Mouse (Mus musculus) midbrain, embryonic 10.5 days (tissue): ENCODE measurements around the gene Bco1. TPM values are rescaled to one million over a fixed set of nuclear protein-coding genes. Genes with fewer than 3 reads are reported as not detected.

Experiments
- DNase-seq: peaks from one replicate; pipeline ENCODE4 v3.0.0-alpha.2; 2017; ENCODE audit warnings: low spot score
- H3K27ac ChIP-seq: fragments of 300-500 bp; sonication (generic); replicated peaks from 2 replicates; pipeline ENCODE4 v1.5.1; 2016; ENCODE audit warnings: mild to moderate bottlenecking
- H3K27me3 ChIP-seq: fragments of 300-500 bp; sonication (generic); 2 replicates; pipeline ENCODE4 v1.6.1; 2016; ENCODE audit warnings: low read depth, mild to moderate bottlenecking; ENCODE audit not compliant: poor library complexity, severe bottlenecking
- H3K36me3 ChIP-seq: fragments of 300-500 bp; sonication (generic); 2 replicates; pipeline ENCODE4 v1.6.1; 2016; ENCODE audit warnings: mild to moderate bottlenecking, moderate library complexity
- H3K4me1 ChIP-seq: fragments of 300-500 bp; sonication (generic); 2 replicates; pipeline ENCODE4 v1.6.1; 2016
- H3K4me3 ChIP-seq: fragments of 300-500 bp; sonication (generic); 2 replicates; pipeline ENCODE4 v1.5.1; 2016; ENCODE audit warnings: mild to moderate bottlenecking, moderate library complexity
- H3K9me3 ChIP-seq: fragments of 300-500 bp; sonication (generic); replicated peaks from 2 replicates; pipeline ENCODE4 v1.6.1; 2016; ENCODE audit warnings: mild to moderate bottlenecking
- WGBS: fragments of 180-500 bp; shearing (Covaris S2); methylation state at CpG from one replicate; pipeline ENCODE4 v1.1.7; 2016; 5-methylcytosine and 5-hydroxymethylcytosine counted together
- polyA plus RNA-seq: library from polyadenylated mRNA; unstranded; fragments of >200 nt; fragmentation: Nextera tagmentation; extraction: Ambion mirVana; gene quantifications from 2 replicates; pipeline ENCODE4 v1.2.1, GENCODE M21; 2016

The Bco1 gene
- polyA plus RNA-seq = 0.05 and 0.10 TPM in 2 replicates

DNA sequence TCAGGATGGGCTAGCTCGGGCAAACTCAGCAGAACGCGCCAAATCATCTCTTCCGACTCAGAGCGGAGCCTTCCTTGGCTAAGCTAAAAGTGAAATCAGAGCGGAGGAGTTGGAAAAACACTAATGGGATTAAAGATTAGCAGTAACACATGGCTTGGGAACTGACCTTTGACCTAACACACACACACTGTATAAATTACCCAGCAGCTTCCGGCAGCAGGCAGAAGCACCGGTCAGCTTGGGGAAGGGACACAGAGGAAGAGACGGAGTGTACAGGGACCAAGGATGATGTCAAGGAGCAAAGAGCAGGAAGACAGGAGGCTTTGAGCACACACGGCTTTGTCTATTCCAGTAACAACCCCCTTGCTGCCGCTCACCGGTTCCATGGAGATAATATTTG lies at the start of gene Bco1:
Gene Bco1, plus strand, starts transcription at position 208 of the 400 bp plus-strand sequence.
- no peaks in the 10 kb centered on the region for H3K36me3 ChIP-seq
- WGBS = 60% methylated on average over 12 of the region's 12 CpGs
- 0 out of 2 replicates have a peak within 1 kb of the TSS, but pooled peaks have one; percentile 23 for H3K27ac ChIP-seq
- H3K4me1 ChIP-seq = peaks cover 20% of the 10 kb centered on the region
- peak; percentile 22 for DNase-seq
- no peaks in the 10 kb centered on the region for H3K27me3 ChIP-seq
- H3K4me3 ChIP-seq = no peak within 1 kb of the TSS
- H3K9me3 ChIP-seq = no peaks in the 10 kb centered on the region; the same call in 1 of the 2 replicates

DNA sequence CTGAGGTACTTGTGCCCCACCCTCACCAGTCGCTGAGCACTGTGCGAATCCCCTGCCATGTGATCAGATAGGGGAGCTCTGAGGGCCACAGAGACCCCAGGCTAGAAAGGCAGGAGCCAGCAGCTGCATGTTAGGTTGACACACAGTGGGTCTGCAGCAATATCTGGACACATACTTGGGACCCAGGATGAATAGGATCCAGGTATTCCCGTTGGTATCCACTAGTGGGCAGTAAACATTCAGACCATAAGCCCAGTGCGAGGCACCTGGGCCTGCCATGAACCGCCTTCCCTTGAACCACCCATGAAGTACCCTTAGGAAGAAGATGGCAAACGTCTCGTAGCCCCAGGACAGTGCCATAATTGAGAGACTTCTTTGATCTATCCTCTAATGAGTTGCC lies 46.2 kb upstream of the Bco1 start:
- no peaks in the 10 kb centered on the region for H3K9me3 ChIP-seq
- H3K36me3 ChIP-seq = no peaks in the 10 kb centered on the region
- no peak overlapping the region for H3K4me3 ChIP-seq
- H3K27me3 ChIP-seq = no peaks in the 10 kb centered on the region
- H3K4me1 ChIP-seq = 0 out of 2 replicates have a peak, but pooled peaks cover 3% of the 10 kb centered on the region
- DNase-seq = no peak
- 67% methylated on average over 7 of the region's 7 CpGs for WGBS
- H3K27ac ChIP-seq = no peak overlapping the region

DNA sequence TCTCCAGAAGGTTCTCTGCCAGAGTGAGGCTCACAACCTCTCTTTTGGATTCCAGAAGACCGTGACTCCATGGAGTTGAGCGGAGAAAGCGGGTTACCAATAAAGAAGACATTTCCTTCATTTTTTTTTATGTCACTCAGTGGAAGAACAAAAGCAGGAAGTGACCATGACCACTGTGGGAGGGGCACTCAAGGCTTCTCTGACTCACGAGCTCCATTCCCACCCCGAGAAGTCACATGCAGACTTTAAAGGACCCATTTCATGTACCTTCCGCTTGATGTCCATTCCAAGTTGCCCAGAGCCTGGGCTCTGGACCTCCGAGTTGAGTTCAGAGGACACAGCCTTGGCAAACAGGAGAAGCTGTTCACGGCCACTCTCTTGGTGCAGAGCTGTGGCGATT lies 44.9 kb upstream of the Bco1 start:
- no peaks in the 10 kb centered on the region for H3K9me3 ChIP-seq
- H3K4me1 ChIP-seq = 0 out of 2 replicates have a peak, but pooled peaks cover 3% of the 10 kb centered on the region
- no peak overlapping the region for H3K27ac ChIP-seq
- H3K36me3 ChIP-seq = no peaks in the 10 kb centered on the region
- H3K27me3 ChIP-seq = no peaks in the 10 kb centered on the region
- DNase-seq = no peak
- no peak overlapping the region for H3K4me3 ChIP-seq
- 94% methylated on average over 9 of the region's 9 CpGs for WGBS

DNA sequence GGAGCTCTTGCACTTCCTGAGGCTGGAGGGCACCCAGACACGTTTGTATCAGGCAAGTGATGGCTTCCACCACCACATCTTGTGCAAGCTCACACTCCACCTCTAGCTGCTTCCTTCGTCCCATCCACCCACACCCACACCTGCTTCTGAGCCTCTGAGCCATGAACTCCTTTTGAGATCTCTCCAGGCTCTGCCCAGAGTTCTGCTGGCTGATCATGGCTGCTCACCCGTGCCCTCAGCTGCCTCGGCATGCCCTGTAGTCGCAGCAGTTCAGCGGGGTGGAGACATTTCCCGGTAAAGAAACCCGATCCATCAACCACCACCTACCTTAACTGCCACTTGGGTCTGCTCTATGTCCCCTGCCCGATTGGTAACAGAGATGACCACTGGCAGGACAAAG lies 44.3 kb upstream of the Bco1 start:
- WGBS = 74% methylated on average over 9 of the region's 9 CpGs
- DNase-seq = no peak
- no peaks in the 10 kb centered on the region for H3K36me3 ChIP-seq

DNA sequence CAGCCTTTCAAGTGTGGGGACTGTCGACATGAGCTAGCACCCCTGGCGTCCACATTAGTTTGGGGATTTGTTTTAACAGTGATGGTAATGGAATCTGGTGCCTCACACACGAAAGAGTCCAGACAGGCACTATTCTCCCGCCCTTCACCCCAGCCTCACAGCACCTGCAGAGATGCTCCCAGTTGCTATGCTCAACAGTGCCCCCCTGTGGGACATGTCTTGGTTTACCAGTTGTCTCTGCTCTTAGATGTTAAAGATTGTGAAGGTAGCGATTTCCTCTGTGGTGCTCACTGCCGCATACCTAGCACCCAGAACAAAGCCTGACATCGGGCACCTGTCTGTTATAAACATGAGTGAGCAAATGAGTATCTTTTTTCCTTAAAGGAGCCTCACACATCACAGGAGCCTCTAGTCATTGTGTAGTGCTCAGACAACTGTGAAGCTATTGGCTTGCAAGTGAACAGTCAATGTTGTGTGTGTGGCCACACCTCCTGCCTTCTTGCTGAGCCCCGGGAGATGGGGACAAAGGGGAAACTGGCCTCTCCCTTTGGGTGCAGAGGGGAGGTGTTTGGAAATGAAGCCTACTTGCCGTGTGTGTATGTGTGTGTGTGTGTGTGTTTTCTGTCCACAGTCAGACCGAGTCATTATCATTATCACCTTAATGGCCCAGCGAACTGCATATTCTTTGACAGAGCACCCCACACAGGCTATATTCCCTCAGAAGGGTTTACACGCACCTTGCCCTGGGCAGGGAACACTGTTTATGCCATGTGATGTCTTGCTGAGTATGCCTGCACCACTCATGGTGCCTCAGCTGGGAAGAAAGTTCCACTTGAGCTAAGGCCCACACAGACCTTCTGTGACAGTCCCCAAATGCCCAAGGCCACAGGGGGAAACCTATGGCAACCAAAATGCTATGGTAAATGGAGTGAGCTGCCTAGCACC lies 42.2 kb upstream of the Bco1 start:
- peak; percentile 25 for DNase-seq
- Histone ChIP-seq H3K4me1 (0 out of 2 replicates have a peak, but pooled peaks cover 8% of the 10 kb centered on the region), H3K9me3 (no peaks in the 10 kb centered on the region), H3K36me3 (no peaks in the 10 kb centered on the region), H3K27me3 (no peaks in the 10 kb centered on the region), H3K4me3 (no peak overlapping the region), H3K27ac (no peak overlapping the region)
- 73% methylated on average over 12 of the region's 12 CpGs for WGBS

More for the DNA sequence above, 44.3 kb upstream of the Bco1 start:
- no peaks in the 10 kb centered on the region for H3K9me3 ChIP-seq
- H3K4me1 ChIP-seq = 0 out of 2 replicates have a peak, but pooled peaks cover 5% of the 10 kb centered on the region
- no peaks in the 10 kb centered on the region for H3K27me3 ChIP-seq
- H3K4me3 ChIP-seq = no peak overlapping the region
- no peak overlapping the region for H3K27ac ChIP-seq

DNA sequence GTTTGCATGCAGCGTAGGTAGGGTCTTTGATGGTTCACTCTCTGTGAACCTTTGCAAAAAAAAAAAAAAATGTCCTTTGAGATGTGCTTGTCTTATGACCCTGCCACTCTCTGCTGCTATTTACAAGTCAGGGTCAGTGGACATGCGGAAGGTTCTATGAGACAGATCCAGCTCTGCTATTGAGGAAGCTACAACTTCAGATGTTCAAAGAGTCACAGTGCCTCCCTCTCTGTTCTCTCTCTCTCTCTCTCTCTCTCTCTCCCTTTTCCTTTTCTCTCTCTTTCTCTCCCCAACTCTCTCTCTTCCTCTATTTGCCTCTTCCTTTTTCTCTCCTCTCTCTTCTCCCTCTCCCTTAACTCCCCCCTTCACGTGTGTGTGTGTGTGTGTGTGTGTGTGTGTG lies 41.5 kb upstream of the Bco1 start:
- 0 out of 2 replicates have a peak, but pooled peaks cover 8% of the 10 kb centered on the region for H3K4me1 ChIP-seq
- no peak for DNase-seq
- H3K36me3 ChIP-seq = no peaks in the 10 kb centered on the region
- no peak overlapping the region for H3K27ac ChIP-seq
- H3K9me3 ChIP-seq = no peaks in the 10 kb centered on the region
- 78% methylated on average over 3 of the region's 3 CpGs for WGBS
- H3K27me3 ChIP-seq = no peaks in the 10 kb centered on the region
- H3K4me3 ChIP-seq = no peak overlapping the region

DNA sequence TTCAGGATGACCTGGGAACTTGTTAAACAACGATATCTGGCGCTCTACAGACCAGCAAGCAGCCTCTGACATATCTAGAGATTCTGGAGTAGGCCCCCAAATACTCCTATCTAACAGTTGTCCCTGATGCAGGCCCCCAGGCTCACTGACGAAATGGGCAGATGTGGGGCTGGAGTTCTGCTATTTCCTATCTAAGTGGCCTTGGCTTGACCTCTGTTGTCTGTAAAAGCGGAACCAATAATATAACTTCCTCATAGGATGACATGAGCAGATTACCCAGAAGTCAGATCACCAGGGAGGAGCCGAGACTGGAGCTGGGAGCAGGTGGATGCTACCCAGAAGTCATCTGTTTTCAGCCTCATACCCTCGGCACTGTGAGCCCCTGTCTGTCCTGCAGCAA lies 40.6 kb upstream of the Bco1 start:
- H3K27me3 ChIP-seq = no peaks in the 10 kb centered on the region
- no peak for DNase-seq
- no peak overlapping the region for H3K27ac ChIP-seq
- no peaks in the 10 kb centered on the region for H3K9me3 ChIP-seq
- H3K4me1 ChIP-seq = 0 out of 2 replicates have a peak, but pooled peaks cover 8% of the 10 kb centered on the region
- 81% methylated on average over 6 of the region's 6 CpGs for WGBS
- H3K36me3 ChIP-seq = no peaks in the 10 kb centered on the region
- no peak overlapping the region for H3K4me3 ChIP-seq

DNA sequence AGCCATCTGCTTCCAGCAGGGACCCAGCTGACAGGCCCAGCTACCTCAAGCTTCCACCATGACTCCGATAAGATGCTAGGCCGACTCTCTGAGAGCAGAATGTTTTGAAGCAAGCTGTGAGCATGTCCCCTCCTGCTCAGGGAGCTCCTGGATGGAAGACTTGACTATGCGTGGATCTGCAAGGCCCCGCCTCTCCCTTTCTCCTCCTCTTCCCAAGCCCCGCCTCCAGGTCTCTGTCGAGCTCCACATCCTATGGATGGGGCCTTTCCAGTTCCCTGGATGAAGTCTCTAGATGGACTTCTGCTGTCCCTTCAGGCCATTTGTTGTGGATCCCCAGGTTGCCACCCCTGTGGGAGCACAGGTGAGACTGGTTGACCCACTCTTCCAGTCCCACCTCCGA lies 36.6 kb upstream of the Bco1 start:
- no peak for DNase-seq
- Histone ChIP-seq H3K27ac (no peak overlapping the region), H3K4me3 (no peak overlapping the region), H3K27me3 (no peaks in the 10 kb centered on the region), H3K36me3 (no peaks in the 10 kb centered on the region), H3K9me3 (peaks cover 6% of the 10 kb centered on the region; the same call in 1 of the 2 replicates), H3K4me1 (peaks cover 10% of the 10 kb centered on the region)
- 67% methylated on average over 7 of the region's 7 CpGs for WGBS

DNA sequence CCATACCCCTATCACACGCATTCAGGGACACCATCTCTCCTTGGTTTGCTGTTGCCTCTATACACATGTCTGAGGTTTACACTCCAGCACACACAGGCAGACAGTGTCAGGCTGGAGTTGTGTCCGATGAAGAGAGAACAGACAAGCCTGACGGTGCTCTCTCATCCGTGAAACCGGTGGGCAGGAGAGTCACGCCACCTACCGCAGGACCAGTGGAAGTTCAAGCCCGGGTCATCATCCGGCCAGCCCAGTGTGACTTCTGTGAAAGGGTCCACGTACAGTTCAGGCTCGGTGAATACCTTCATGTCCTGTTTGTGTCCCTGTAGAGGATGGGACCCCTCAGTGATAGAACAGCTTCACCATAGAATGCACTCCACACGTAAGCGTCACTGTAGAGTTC lies 35.3 kb upstream of the Bco1 start:
- 79% methylated on average over 13 of the region's 13 CpGs for WGBS
- DNase-seq = no peak

DNA sequence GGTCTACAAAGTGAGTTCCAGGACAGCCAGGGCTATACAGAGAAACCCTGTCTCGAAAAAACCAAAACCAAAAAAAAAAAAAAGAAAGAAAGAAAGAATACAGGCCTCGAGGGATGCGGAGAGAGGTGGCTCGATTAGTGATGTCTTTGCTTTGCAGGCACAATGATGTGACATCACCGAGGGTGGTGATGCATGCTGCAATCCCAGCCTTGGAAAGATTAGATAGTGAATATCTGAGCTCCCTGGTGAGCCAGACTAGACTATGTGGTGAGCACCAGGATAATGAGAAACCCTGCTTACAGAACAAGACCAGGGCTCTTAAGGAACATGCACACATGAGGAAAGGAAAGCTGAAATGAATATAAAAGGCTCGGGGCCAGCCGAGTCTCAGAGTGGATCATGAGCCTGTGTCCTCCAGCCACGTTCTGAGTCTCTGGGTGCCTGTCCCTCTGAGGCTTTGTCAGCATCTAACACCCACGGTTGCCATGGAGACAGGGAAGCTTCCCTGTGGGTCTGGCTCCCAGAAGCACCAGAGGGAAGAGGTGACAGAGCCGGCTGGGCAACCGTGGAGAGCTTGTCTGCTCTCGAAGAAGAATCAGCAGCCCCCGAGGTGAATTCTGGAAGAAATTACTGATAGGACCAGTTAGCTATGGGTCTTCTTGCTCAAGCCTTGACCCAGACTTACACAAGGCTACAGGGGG lies 34.3 kb upstream of the Bco1 start:
- Histone ChIP-seq H3K27ac (no peak overlapping the region), H3K9me3 (peaks cover 6% of the 10 kb centered on the region; the same call in 1 of the 2 replicates), H3K36me3 (no peaks in the 10 kb centered on the region), H3K27me3 (no peaks in the 10 kb centered on the region), H3K4me3 (no peak overlapping the region), H3K4me1 (peaks cover 8% of the 10 kb centered on the region)
- 64% methylated on average over 13 of the region's 13 CpGs for WGBS
- peak; percentile 50 for DNase-seq

More for the DNA sequence above, 35.3 kb upstream of the Bco1 start:
- H3K36me3 ChIP-seq = no peaks in the 10 kb centered on the region
- peaks cover 10% of the 10 kb centered on the region for H3K4me1 ChIP-seq
- H3K9me3 ChIP-seq = peaks cover 6% of the 10 kb centered on the region; the same call in 1 of the 2 replicates
- H3K27me3 ChIP-seq = no peaks in the 10 kb centered on the region
- no peak overlapping the region for H3K27ac ChIP-seq
- H3K4me3 ChIP-seq = no peak overlapping the region

DNA sequence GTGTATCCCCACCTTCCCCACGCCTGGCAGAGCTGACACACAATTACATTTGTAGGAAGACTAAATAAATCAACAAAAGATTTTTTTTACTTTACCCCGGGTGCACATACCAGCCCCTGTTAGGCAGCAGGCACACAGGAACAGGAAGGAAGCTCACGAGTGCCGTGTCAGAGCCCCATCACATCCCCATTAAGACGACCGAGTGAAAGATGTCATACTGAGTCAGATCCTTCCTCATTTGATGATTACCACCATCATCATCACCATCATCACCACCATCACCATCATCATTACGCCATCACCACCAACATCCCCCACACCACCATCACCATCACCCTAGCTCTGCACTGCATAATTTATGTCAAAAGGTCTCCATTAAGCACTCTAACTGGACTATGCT lies 28.7 kb upstream of the Bco1 start:
- H3K36me3 ChIP-seq = no peaks in the 10 kb centered on the region
- no peaks in the 10 kb centered on the region for H3K4me1 ChIP-seq
- H3K27me3 ChIP-seq = no peaks in the 10 kb centered on the region
- H3K9me3 ChIP-seq = peaks cover 6% of the 10 kb centered on the region; the same call in 1 of the 2 replicates
- DNase-seq = no peak
- no peak overlapping the region for H3K4me3 ChIP-seq
- WGBS = 91% methylated on average over 7 of the region's 7 CpGs
- H3K27ac ChIP-seq = no peak overlapping the region

DNA sequence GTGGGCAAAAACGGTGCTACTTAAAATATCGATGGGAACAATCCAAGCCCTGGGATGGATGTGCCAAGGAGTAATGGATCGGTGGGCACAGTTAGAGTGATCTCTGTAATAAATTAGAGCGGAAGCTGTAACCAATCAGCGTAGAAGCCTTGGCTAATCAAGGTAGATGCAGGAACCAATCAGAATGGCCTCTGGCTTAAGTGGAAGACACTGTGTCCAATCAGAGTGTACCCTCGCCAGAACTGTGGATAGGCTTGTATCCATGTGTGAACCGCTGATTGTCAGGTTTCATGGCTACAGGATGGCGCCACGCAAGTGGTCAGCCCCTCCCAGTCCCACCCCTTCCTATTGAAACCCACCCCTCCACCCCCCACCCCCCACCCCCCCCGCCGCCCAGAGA lies 28.3 kb upstream of the Bco1 start:
- WGBS = 89% methylated on average over 11 of the region's 11 CpGs
- Histone ChIP-seq H3K4me1 (no peaks in the 10 kb centered on the region), H3K27me3 (no peaks in the 10 kb centered on the region), H3K9me3 (peaks cover 2% of the 10 kb centered on the region; the same call in 1 of the 2 replicates), H3K4me3 (no peak overlapping the region), H3K36me3 (no peaks in the 10 kb centered on the region), H3K27ac (no peak overlapping the region)
- no peak for DNase-seq
